In genomic region chr10:108568136-108568535, GRCm38 (mm10) we compare ENCODE assay signal across 8 mouse cellular contexts.
DNase-seq lines count a peak whose midpoint lies in the region; ATAC-seq and TF ChIP-seq lines count a peak whose summit lies in the region.

No protein-coding gene starts in this region.

- peak overlapping the region; percentile 50 for H3K27ac ChIP-seq in layer of hippocampus, adult 2 months
- H3K27ac ChIP-seq in embryonic facial prominence, embryonic 10.5 days (replicated peaks), result no peak overlapping the region
- H3K27ac ChIP-seq in neural tube, embryonic 11.5 days (ENCODE audit: low read depth, low read length), result peak overlapping the region; percentile 69

- 0 out of 2 replicates have a peak overlapping the region, but pooled peaks have one; percentile 4 for H3K4me2 ChIP-seq in neural tube, embryonic 11.5 days (ENCODE audit: low read depth)

- peaks cover 21% of the 10 kb centered on the region for H3K4me1 ChIP-seq in embryonic facial prominence, embryonic 10.5 days
- peaks cover 9% of the 10 kb centered on the region; the same call in 1 of the 2 replicates for H3K4me1 ChIP-seq in neural tube, embryonic 11.5 days (ENCODE audit: control insufficient read depth, insufficient read depth, low read length)

- peak; percentile 83 for ATAC-seq in neural tube, embryonic 11.5 days (ENCODE audit: insufficient read depth, low FRiP score, low TSS enrichment)
- no peak for ATAC-seq in granulocyte monocyte progenitor cell, adult 5-6 weeks (replicated peaks; ENCODE audit: poor library complexity, severe bottlenecking)

- WGBS in embryonic facial prominence, embryonic 10.5 days, result 12% methylated on average over 8 of the region's 8 CpGs
- WGBS in neural tube, embryonic 11.5 days, result 7% methylated on average over 8 of the region's 8 CpGs

- H3K9ac ChIP-seq in neural tube, embryonic 11.5 days (ENCODE audit: low read length), result no peak overlapping the region

- no peaks in the 10 kb centered on the region for H3K36me3 ChIP-seq in embryonic facial prominence, embryonic 10.5 days (replicated peaks)
- no peaks in the 10 kb centered on the region for H3K36me3 ChIP-seq in neural tube, embryonic 11.5 days (ENCODE audit: control insufficient read depth, insufficient read depth, low read length)

- no peak overlapping the region for H3K4me3 ChIP-seq in layer of hippocampus, adult 2 months
- no peak overlapping the region for H3K4me3 ChIP-seq in embryonic facial prominence, embryonic 10.5 days
- H3K4me3 ChIP-seq in neural tube, embryonic 11.5 days (ENCODE audit: low read depth, low read length), result no peak overlapping the region

- no peaks in the 10 kb centered on the region for H3K9me3 ChIP-seq in embryonic facial prominence, embryonic 10.5 days
- H3K9me3 ChIP-seq in neural tube, embryonic 11.5 days (ENCODE audit: control insufficient read depth, low read length), result no peaks in the 10 kb centered on the region

- TF ChIP-seq CTCF in layer of hippocampus, adult 2 months (conservative IDR thresholded peaks at IDR 0.05), result no peak

- no peak for DNase-seq in layer of hippocampus, adult 2 months (ENCODE audit: low spot score in 2 of 2)
- no peak for DNase-seq in layer of hippocampus, adult 9-10 months (ENCODE audit: low spot score)
- peak; percentile 50 for DNase-seq in embryonic facial prominence, embryonic 10.5 days (ENCODE audit: low spot score)
- DNase-seq in kidney, adult 18-20 months, result peak; percentile 76
- peak; percentile 86 for DNase-seq in neural tube, embryonic 11.5 days (ENCODE audit: low spot score)
- no peak for DNase-seq in right cerebral cortex, adult 2 months (ENCODE audit: low spot score in 2 of 2)
- no peak for DNase-seq in adrenal gland, adult 18-20 months (ENCODE audit: low spot score in 2 of 2)

- no peaks in the 10 kb centered on the region for H3K27me3 ChIP-seq in embryonic facial prominence, embryonic 10.5 days (replicated peaks; ENCODE audit: low read depth, poor library complexity, severe bottlenecking)
- H3K27me3 ChIP-seq in neural tube, embryonic 11.5 days (ENCODE audit: control insufficient read depth, insufficient read depth, low read length), result no peaks in the 10 kb centered on the region

Comparison
In these comparisons a context has a peak if more than half of its experiments do, and no peak if none do; other contexts are left out.
1. DNase-seq: peak in embryonic facial prominence, embryonic 10.5 days (single experiment), kidney, adult 18-20 months (single experiment) and neural tube, embryonic 11.5 days (single experiment); none in layer of hippocampus, adult 2 months (0 of 2), layer of hippocampus, adult 9-10 months (single experiment), right cerebral cortex, adult 2 months (0 of 2) and adrenal gland, adult 18-20 months (0 of 2).